Mouse (Mus musculus): ENCODE results near the gene Tead3.
"Not testable (repeated sequence)": the region's sequence is repeated elsewhere in the genome, so short reads cannot be mapped to it uniquely, and the experiment has no call there.

The Tead3 gene

GRCm38 (mm10) chr17:28360531-28361277 lies 10.1 kb upstream of the Tead3 start:
- DNase-seq (ENCODE audit: low spot score) = no peak

GRCm38 (mm10) chr17:28358576-28359261 lies 8.1 kb upstream of the Tead3 start:
- not testable (repeated sequence) for DNase-seq (ENCODE audit: low spot score)

GRCm38 (mm10) chr17:28355871-28356270 lies 5.3 kb upstream of the Tead3 start:
- DNase-seq (ENCODE audit: low spot score) = no peak

GRCm38 (mm10) chr17:28352018-28352417 lies 1.4 kb upstream of the Tead3 start:
- DNase-seq (ENCODE audit: low spot score) = no peak

GRCm38 (mm10) chr17:28351353-28351890 lies 805 bp upstream of the Tead3 start:
- no peak for DNase-seq (ENCODE audit: low spot score)

- no peak for DNase-seq (ENCODE audit: low spot score)
Measured at GRCm38 (mm10) chr17:28349901-28350465, 634 bp downstream of the Tead3 start.

- DNase-seq (ENCODE audit: low spot score) = no peak
Measured at GRCm38 (mm10) chr17:28349264-28349880, 1.2 kb downstream of the Tead3 start.

- DNase-seq (ENCODE audit: low spot score) = no peak
Measured at GRCm38 (mm10) chr17:28348211-28348610, 2.4 kb downstream of the Tead3 start.

- DNase-seq (ENCODE audit: low spot score) = no peak
Measured at GRCm38 (mm10) chr17:28347327-28347726, 3.3 kb downstream of the Tead3 start.

GRCm38 (mm10) chr17:28345882-28346281 lies 4.7 kb downstream of the Tead3 start:
- no peak for DNase-seq (ENCODE audit: low spot score)

GRCm38 (mm10) chr17:28345271-28345721 lies 5.3 kb downstream of the Tead3 start:
- DNase-seq (ENCODE audit: low spot score) = no peak

- no peak for DNase-seq (ENCODE audit: low spot score)
Measured at GRCm38 (mm10) chr17:28344670-28345069, 5.9 kb downstream of the Tead3 start.

GRCm38 (mm10) chr17:28344050-28344607 lies 6.5 kb downstream of the Tead3 start:
- DNase-seq (ENCODE audit: low spot score) = no peak

- no peak for DNase-seq (ENCODE audit: low spot score)
Measured at GRCm38 (mm10) chr17:28341091-28341490, 9.5 kb downstream of the Tead3 start.

- DNase-seq (ENCODE audit: low spot score) = no peak
Measured at GRCm38 (mm10) chr17:28340578-28340977, 10.0 kb downstream of the Tead3 start.

- no peak for DNase-seq (ENCODE audit: low spot score)
Measured at GRCm38 (mm10) chr17:28337547-28337946, 13.1 kb downstream of the Tead3 start.

- DNase-seq (ENCODE audit: low spot score) = no peak
Measured at GRCm38 (mm10) chr17:28335267-28335666, 15.3 kb downstream of the Tead3 start.

GRCm38 (mm10) chr17:28332915-28333546 lies 17.6 kb downstream of the Tead3 start:
- DNase-seq (ENCODE audit: low spot score) = no peak

- no peak for DNase-seq (ENCODE audit: low spot score)
Measured at GRCm38 (mm10) chr17:28332113-28332914, 18.3 kb downstream of the Tead3 start.

GRCm38 (mm10) chr17:28331241-28332112 lies 19.1 kb downstream of the Tead3 start:
- no peak for DNase-seq (ENCODE audit: low spot score)
